Mouse (Mus musculus) liver, embryonic 15.5 days (tissue): ENCODE results near the gene 9130230L23Rik. TPM values are rescaled to one million over a fixed set of nuclear protein-coding genes. Genes with fewer than 3 reads are reported as not detected.

Experiments used
- ATAC-seq: fragments of 200-750 bp; cut with Nextera tagmentation; 2 replicates; pipeline ENCODE4 v1.8.0; 2017; ENCODE audit warnings: moderate number of reproducible peaks, mild to moderate bottlenecking, moderate library complexity; ENCODE audit not compliant: insufficient read depth
- H3K27ac ChIP-seq: fragments of 300-500 bp; sonication (generic); replicated peaks from 2 replicates; pipeline ENCODE4 v1.5.1; 2015; ENCODE audit warnings: mild to moderate bottlenecking, inconsistent platforms
- H3K27me3 ChIP-seq: fragments of 300-500 bp; sonication (generic); 2 replicates; pipeline ENCODE4 v1.6.1; 2015; ENCODE audit warnings: mild to moderate bottlenecking, inconsistent platforms
- H3K36me3 ChIP-seq: fragments of 300-500 bp; sonication (generic); replicated peaks from 2 replicates; pipeline ENCODE4 v1.6.1; 2015; ENCODE audit warnings: moderate library complexity, mild to moderate bottlenecking, inconsistent platforms
- H3K4me1 ChIP-seq: fragments of 300-500 bp; sonication (generic); replicated peaks from 2 replicates; pipeline ENCODE4 v1.6.1; 2015; ENCODE audit warnings: inconsistent platforms
- H3K4me2 ChIP-seq: fragments of 300-500 bp; sonication (generic); 2 replicates; pipeline ENCODE4 v1.6.1; 2015; ENCODE audit warnings: moderate library complexity, mild to moderate bottlenecking, inconsistent platforms
- H3K4me3 ChIP-seq: fragments of 300-500 bp; sonication (generic); replicated peaks from 2 replicates; pipeline ENCODE4 v1.5.1; 2015; ENCODE audit warnings: mild to moderate bottlenecking, inconsistent platforms
- H3K9ac ChIP-seq: fragments of 300-500 bp; sonication (generic); 2 replicates; pipeline ENCODE4 v1.6.1; 2015; ENCODE audit warnings: moderate library complexity, mild to moderate bottlenecking, inconsistent platforms
- H3K9me3 ChIP-seq: fragments of 300-500 bp; sonication (generic); replicated peaks from 2 replicates; pipeline ENCODE4 v1.6.1; 2016; ENCODE audit warnings: inconsistent platforms
- WGBS: fragments of 180-500 bp; shearing (Covaris S2); methylation state at CpG from one replicate; pipeline ENCODE4 v1.1.7; 2015; ENCODE audit warnings: mixed read lengths; ENCODE audit not compliant: insufficient replicate concordance; 5-methylcytosine and 5-hydroxymethylcytosine counted together
- polyA plus RNA-seq: library from polyadenylated mRNA; unstranded; fragments of >200 nt; fragmentation: Nextera tagmentation; extraction: Ambion mirVana; gene quantifications from 2 replicates; pipeline ENCODE4 v1.2.1, GENCODE M21; 2015

9130230L23Rik gene
- polyA plus RNA-seq = 0.12 TPM in 1 of 2 replicates, not detected in the other

DNA sequence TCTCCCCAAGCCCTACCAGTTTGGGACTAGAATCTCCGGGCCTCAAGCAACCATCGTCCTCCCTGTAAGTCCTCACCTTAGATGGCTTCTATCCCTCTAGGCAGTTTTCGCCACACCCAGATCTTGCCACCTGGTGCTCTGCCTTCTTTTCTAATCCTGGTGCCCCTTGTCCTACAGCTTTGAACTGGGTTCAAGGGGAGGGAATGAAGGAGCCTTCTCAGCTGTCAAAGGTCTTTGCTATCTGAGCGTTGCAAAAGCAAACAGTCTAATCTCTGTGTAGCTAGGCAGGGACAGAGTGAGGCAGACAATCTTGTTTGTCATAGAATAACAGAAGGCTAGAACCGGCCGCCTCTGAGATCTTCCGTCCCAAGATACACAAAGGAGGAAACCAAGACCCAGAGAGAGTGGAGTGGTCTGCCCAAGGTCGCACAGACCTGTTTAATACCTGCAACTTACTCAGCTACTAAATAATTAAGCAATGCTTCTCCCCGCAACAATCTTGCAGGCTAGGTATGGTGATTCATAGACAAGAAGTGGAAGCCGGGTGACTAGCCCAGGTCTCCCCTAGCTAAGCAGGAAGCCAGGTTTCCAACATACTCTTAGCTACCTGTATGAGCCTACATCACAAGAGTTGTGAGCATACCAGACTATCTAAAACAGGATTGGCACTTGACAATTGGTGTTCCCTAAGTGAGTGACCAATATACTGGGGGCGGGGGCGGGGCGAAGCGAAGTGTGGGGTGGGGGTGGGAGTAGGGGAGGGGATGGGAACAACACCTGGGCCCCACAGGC, at the start of gene 9130230L23Rik:
TSS of gene 9130230L23Rik (minus strand) at position 152 of the 792 bp plus-strand sequence.
- H3K4me2 ChIP-seq = peak within 1 kb of the TSS; percentile 44; the same call in 1 of the 2 replicates
- peaks cover 5% of the 10 kb centered on the region; the same call in 1 of the 2 replicates for H3K27me3 ChIP-seq
- peak within 1 kb of the TSS; percentile 19; the same call in 1 of the 2 replicates for H3K4me3 ChIP-seq
- no peak for ATAC-seq
- no peaks in the 10 kb centered on the region for H3K9me3 ChIP-seq
- peaks cover 4% of the 10 kb centered on the region; the same call in 1 of the 2 replicates for H3K4me1 ChIP-seq
- WGBS = 43% methylated on average over 14 of the region's 14 CpGs
- no peak within 1 kb of the TSS for H3K27ac ChIP-seq
- no peak within 1 kb of the TSS for H3K9ac ChIP-seq
- H3K36me3 ChIP-seq = no peaks in the 10 kb centered on the region

- H3K36me3 ChIP-seq = no peaks in the 10 kb centered on the region
- ATAC-seq = peak; percentile 78
- no peak overlapping the region; the same call in 1 of the 2 replicates for H3K27ac ChIP-seq
- H3K4me2 ChIP-seq = peak overlapping the region; percentile 21; the same call in 1 of the 2 replicates
- no peaks in the 10 kb centered on the region for H3K27me3 ChIP-seq
- 73% methylated on average over 20 of the region's 20 CpGs for WGBS
- peak overlapping the region; percentile 30 for H3K4me3 ChIP-seq
- H3K9ac ChIP-seq = no peak overlapping the region
- H3K4me1 ChIP-seq = peaks cover 9% of the 10 kb centered on the region; the same call in 1 of the 2 replicates
- H3K9me3 ChIP-seq = no peaks in the 10 kb centered on the region
Measured at GRCm38 (mm10) chr5:66052777-66053548, 48.9 kb upstream of the 9130230L23Rik start.

GRCm38 (mm10) chr5:66050841-66051240, 46.8 kb upstream of the 9130230L23Rik start:
- H3K27me3 ChIP-seq = no peaks in the 10 kb centered on the region
- H3K27ac ChIP-seq = no peak overlapping the region
- no peak for ATAC-seq
- H3K9me3 ChIP-seq = no peaks in the 10 kb centered on the region
- H3K4me2 ChIP-seq = no peak overlapping the region
- no peaks in the 10 kb centered on the region for H3K36me3 ChIP-seq
- no peak overlapping the region for H3K9ac ChIP-seq
- peaks cover 9% of the 10 kb centered on the region; the same call in 1 of the 2 replicates for H3K4me1 ChIP-seq
- no peak overlapping the region for H3K4me3 ChIP-seq
- 60% methylated on average over 5 of the region's 5 CpGs for WGBS

GRCm38 (mm10) chr5:66046356-66046755, 42.3 kb upstream of the 9130230L23Rik start:
- ATAC-seq = no peak
- Histone ChIP-seq H3K9ac (no peak overlapping the region), H3K27me3 (no peaks in the 10 kb centered on the region), H3K9me3 (no peaks in the 10 kb centered on the region), H3K36me3 (no peaks in the 10 kb centered on the region), H3K4me2 (no peak overlapping the region), H3K4me3 (no peak overlapping the region), H3K27ac (no peak overlapping the region), H3K4me1 (peaks cover 6% of the 10 kb centered on the region; the same call in 1 of the 2 replicates)
- 57% methylated on average over 3 of the region's 3 CpGs for WGBS

DNA sequence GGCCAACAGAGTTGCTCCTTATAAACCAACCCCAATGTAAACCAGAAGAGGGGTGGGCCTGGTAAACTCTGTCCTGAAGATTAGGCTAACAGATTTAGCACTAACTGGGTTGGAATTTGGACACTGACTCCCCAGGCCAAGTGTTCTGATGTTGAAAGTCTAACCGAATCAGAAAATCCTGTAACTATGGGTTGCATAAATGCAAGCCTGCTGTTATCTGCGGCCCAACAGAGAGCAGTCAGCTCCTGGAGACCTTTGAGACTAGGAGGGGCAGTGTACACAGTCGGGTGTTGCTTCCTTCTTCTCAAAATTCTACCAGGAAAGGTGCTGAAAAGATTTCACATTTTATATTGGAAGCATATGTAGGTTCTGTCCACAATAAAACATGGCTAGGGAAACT, 39.8 kb upstream of the 9130230L23Rik start:
- Histone ChIP-seq H3K4me3 (no peak overlapping the region), H3K27ac (no peak overlapping the region), H3K4me2 (no peak overlapping the region), H3K36me3 (no peaks in the 10 kb centered on the region), H3K9ac (no peak overlapping the region), H3K4me1 (no peaks in the 10 kb centered on the region), H3K9me3 (no peaks in the 10 kb centered on the region), H3K27me3 (no peaks in the 10 kb centered on the region)
- WGBS = 42% methylated on average over 3 of the region's 3 CpGs
- peak; percentile 70 for ATAC-seq

- no peak overlapping the region for H3K9ac ChIP-seq
- no peaks in the 10 kb centered on the region for H3K27me3 ChIP-seq
- no peaks in the 10 kb centered on the region for H3K9me3 ChIP-seq
- H3K4me2 ChIP-seq = peak overlapping the region; percentile 43
- H3K4me3 ChIP-seq = no peak overlapping the region
- H3K4me1 ChIP-seq = no peaks in the 10 kb centered on the region
- no peaks in the 10 kb centered on the region for H3K36me3 ChIP-seq
- H3K27ac ChIP-seq = peak overlapping the region; percentile 39; the same call in 1 of the 2 replicates
- WGBS = 38% methylated on average over 10 of the region's 10 CpGs
- ATAC-seq = peak; percentile 49; the same call in 1 of the 2 replicates
Measured at GRCm38 (mm10) chr5:66042651-66043340, 38.7 kb upstream of the 9130230L23Rik start.

GRCm38 (mm10) chr5:66040744-66041279, 36.7 kb upstream of the 9130230L23Rik start:
- Histone ChIP-seq H3K4me3 (no peak overlapping the region), H3K4me2 (no peak overlapping the region), H3K9ac (no peak overlapping the region), H3K36me3 (0 out of 2 replicates have a peak, but pooled peaks cover 5% of the 10 kb centered on the region), H3K27ac (no peak overlapping the region), H3K9me3 (no peaks in the 10 kb centered on the region), H3K4me1 (0 out of 2 replicates have a peak, but pooled peaks cover 4% of the 10 kb centered on the region), H3K27me3 (no peaks in the 10 kb centered on the region)
- WGBS = 58% methylated on average over 7 of the region's 7 CpGs
- ATAC-seq = no peak

DNA sequence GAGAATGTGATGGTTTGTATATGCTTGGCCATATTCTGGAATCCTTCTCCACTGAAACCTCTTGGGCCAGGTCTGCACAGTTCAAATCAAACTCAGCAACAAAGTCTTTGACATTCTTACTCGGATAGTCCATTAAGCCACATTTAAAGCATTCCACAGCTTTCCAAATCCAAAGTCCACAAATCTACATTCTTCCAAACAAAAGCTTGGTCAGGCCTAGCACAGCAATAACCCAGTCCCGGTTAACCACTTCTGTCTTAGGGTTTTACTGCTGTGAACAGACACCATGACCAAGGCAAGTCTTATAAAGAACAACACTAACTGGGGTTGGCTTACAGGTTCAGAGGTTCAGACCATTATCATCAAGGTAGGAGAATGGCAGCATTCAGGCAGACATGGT, 35.7 kb upstream of the 9130230L23Rik start:
- H3K4me1 ChIP-seq = 0 out of 2 replicates have a peak, but pooled peaks cover 4% of the 10 kb centered on the region
- no peaks in the 10 kb centered on the region for H3K9me3 ChIP-seq
- H3K4me2 ChIP-seq = no peak overlapping the region
- 63% methylated on average over 2 of the region's 2 CpGs for WGBS
- 0 out of 2 replicates have a peak, but pooled peaks cover 5% of the 10 kb centered on the region for H3K36me3 ChIP-seq
- no peaks in the 10 kb centered on the region for H3K27me3 ChIP-seq
- no peak for ATAC-seq
- no peak overlapping the region for H3K9ac ChIP-seq
- H3K4me3 ChIP-seq = no peak overlapping the region
- H3K27ac ChIP-seq = no peak overlapping the region

DNA sequence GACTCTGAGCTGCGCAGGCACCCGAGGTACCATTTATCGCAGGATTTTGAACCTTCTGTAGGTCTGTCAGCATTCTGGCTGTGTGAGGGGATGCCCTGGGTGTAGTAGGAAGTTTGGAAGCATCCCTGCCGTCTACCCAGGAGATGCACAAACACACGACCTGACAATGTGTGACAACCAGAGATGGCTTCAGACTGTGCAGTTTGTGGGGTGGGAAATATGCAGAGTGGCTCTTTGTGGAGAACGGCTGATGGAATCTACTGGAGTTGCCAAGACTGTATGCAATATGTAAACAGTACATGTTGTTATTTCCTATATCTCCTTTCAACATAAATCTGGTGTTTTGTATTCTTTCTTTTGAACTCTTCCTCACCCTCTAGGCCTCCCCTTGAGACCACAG, 33.0 kb upstream of the 9130230L23Rik start:
- no peak overlapping the region for H3K4me2 ChIP-seq
- H3K9ac ChIP-seq = no peak overlapping the region
- H3K27ac ChIP-seq = no peak overlapping the region
- no peak overlapping the region for H3K4me3 ChIP-seq
- no peaks in the 10 kb centered on the region for H3K27me3 ChIP-seq
- WGBS = 64% methylated on average over 6 of the region's 6 CpGs
- no peaks in the 10 kb centered on the region for H3K9me3 ChIP-seq
- 0 out of 2 replicates have a peak, but pooled peaks cover 5% of the 10 kb centered on the region for H3K36me3 ChIP-seq
- no peak for ATAC-seq
- peaks cover 7% of the 10 kb centered on the region; the same call in 1 of the 2 replicates for H3K4me1 ChIP-seq

DNA sequence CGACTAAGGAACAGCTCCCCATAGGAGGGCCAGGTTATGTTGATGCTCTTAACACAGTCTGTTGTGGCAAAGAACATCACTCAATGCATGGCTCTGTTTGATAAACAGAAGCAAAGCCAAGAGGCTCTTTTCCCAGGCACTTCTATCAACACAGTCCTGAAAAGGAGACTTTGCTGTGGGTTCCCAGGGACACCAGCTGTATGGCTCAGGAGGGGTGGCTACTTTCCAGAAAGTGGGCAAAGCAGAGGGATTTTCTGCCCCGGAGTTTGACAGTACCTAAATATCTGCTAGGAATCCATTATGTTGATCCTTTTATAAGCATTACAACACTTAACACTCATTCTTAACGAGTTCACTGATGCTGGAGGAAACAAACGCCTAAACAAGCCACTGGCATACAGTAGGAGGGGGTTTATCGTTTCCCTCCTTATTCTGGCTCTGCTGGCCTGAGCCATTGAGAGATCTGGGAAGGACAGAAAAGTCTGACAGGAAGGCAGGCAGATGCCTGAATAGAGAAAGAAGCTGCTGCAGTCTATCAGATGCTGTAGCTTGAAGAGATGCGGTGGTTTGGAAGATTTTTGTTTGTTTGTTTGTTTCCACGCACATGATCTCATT, 32.5 kb upstream of the 9130230L23Rik start:
- no peak overlapping the region for H3K4me3 ChIP-seq
- H3K4me1 ChIP-seq = peaks cover 13% of the 10 kb centered on the region; the same call in 1 of the 2 replicates
- no peak overlapping the region for H3K4me2 ChIP-seq
- no peak for ATAC-seq
- H3K9me3 ChIP-seq = no peaks in the 10 kb centered on the region
- no peaks in the 10 kb centered on the region for H3K27me3 ChIP-seq
- no peak overlapping the region for H3K9ac ChIP-seq
- 58% methylated on average over 7 of the region's 7 CpGs for WGBS
- H3K36me3 ChIP-seq = 0 out of 2 replicates have a peak, but pooled peaks cover 5% of the 10 kb centered on the region
- H3K27ac ChIP-seq = no peak overlapping the region
